Mouse (Mus musculus) liver, embryonic 15.5 days (tissue): ENCODE measurements around the gene Kin. TPM values are rescaled to one million over a fixed set of nuclear protein-coding genes. Genes with fewer than 3 reads are reported as not detected.
A peak's percentile ranks its signal among the peaks of the same experiment; 100 is the strongest.

Experiments used
- ATAC-seq: fragments of 200-750 bp; cut with Nextera tagmentation; 2 replicates; pipeline ENCODE4 v1.8.0; 2017; ENCODE audit warnings: moderate number of reproducible peaks, mild to moderate bottlenecking, moderate library complexity; ENCODE audit not compliant: insufficient read depth
- H3K27ac ChIP-seq: fragments of 300-500 bp; sonication (generic); replicated peaks from 2 replicates; pipeline ENCODE4 v1.5.1; 2015; ENCODE audit warnings: mild to moderate bottlenecking, inconsistent platforms
- H3K27me3 ChIP-seq: fragments of 300-500 bp; sonication (generic); 2 replicates; pipeline ENCODE4 v1.6.1; 2015; ENCODE audit warnings: mild to moderate bottlenecking, inconsistent platforms
- H3K36me3 ChIP-seq: fragments of 300-500 bp; sonication (generic); replicated peaks from 2 replicates; pipeline ENCODE4 v1.6.1; 2015; ENCODE audit warnings: moderate library complexity, mild to moderate bottlenecking, inconsistent platforms
- H3K4me1 ChIP-seq: fragments of 300-500 bp; sonication (generic); replicated peaks from 2 replicates; pipeline ENCODE4 v1.6.1; 2015; ENCODE audit warnings: inconsistent platforms
- H3K4me2 ChIP-seq: fragments of 300-500 bp; sonication (generic); 2 replicates; pipeline ENCODE4 v1.6.1; 2015; ENCODE audit warnings: moderate library complexity, mild to moderate bottlenecking, inconsistent platforms
- H3K4me3 ChIP-seq: fragments of 300-500 bp; sonication (generic); replicated peaks from 2 replicates; pipeline ENCODE4 v1.5.1; 2015; ENCODE audit warnings: mild to moderate bottlenecking, inconsistent platforms
- H3K9ac ChIP-seq: fragments of 300-500 bp; sonication (generic); 2 replicates; pipeline ENCODE4 v1.6.1; 2015; ENCODE audit warnings: moderate library complexity, mild to moderate bottlenecking, inconsistent platforms
- H3K9me3 ChIP-seq: fragments of 300-500 bp; sonication (generic); replicated peaks from 2 replicates; pipeline ENCODE4 v1.6.1; 2016; ENCODE audit warnings: inconsistent platforms
- WGBS: fragments of 180-500 bp; shearing (Covaris S2); methylation state at CpG from one replicate; pipeline ENCODE4 v1.1.7; 2015; ENCODE audit warnings: mixed read lengths; ENCODE audit not compliant: insufficient replicate concordance; 5-methylcytosine and 5-hydroxymethylcytosine counted together
- polyA plus RNA-seq: library from polyadenylated mRNA; unstranded; fragments of >200 nt; fragmentation: Nextera tagmentation; extraction: Ambion mirVana; gene quantifications from 2 replicates; pipeline ENCODE4 v1.2.1, GENCODE M21; 2015

Gene Kin
- 12.1 and 12.7 TPM in 2 replicates for polyA plus RNA-seq

DNA sequence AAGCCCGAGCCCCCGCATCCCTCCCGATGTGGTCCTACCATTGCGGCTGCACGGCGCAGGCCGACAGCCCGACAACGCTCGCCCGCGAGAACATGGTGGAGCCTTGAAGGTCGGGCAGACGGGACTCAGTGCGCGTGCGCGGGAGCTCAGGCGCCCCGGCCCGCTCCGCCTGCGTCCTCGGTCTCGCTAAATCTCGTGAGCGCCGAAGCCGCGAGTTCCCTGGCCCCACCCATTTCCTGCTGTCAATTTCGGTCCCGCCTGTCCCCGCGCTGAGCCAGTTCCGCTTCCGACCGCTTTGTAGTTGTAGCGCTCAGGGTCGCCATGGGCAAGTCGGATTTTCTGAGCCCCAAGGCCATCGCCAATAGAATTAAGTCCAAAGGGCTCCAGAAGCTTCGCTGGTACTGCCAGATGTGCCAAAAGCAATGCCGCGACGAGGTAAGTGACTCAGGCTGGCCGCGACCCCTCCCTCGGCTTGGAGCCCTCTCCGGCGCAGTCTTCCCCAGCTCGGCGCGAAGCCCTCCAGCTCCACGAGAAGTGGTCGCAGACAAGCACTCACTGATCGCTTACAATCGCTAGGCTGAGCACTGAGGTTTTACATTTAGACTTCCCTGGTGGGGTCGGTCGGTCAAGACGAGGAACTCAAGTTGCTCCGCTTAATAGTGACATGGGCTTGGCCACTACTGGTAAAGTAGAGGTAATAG is at the start of gene Kin, which contains the start of gene Atp5c1:
Kin (plus strand) TSS at position 284 of the 701 bp plus-strand sequence.
Atp5c1 (minus strand) TSS at position 201 of the 701 bp plus-strand sequence.
- Histone ChIP-seq H3K36me3 (peaks cover 31% of the 10 kb centered on the region; the same call in 1 of the 2 replicates), H3K27ac (peak within 1 kb of the TSS; percentile 81), H3K4me1 (peaks cover 43% of the 10 kb centered on the region), H3K27me3 (no peaks in the 10 kb centered on the region), H3K9ac (peak within 1 kb of the TSS; percentile 90), H3K4me2 (peak within 1 kb of the TSS; percentile 74), H3K4me3 (peak within 1 kb of the TSS; percentile 81), H3K9me3 (no peaks in the 10 kb centered on the region)
- WGBS, result under 1% methylated on average over 61 of the region's 61 CpGs
- peak; percentile 90 for ATAC-seq

DNA sequence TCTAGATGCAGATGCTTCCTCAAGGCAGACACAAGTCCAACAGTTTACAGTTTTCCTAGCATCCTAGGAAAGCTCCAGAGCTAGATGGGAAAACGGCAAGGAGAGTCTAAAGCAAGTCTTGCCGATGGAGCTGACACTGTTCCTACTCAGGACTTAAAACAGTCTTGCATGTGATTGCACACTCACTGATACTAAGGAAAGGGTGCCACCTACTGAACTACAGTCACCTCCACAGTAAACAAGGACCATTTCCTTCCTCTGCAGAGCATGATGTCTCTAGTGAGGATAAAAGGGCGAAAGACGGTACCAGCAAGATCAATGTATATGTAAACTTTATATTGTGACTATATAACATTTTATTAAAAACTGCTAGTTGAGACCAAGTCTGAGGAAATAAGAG is 46.7 kb upstream of the Kin start:
- Histone ChIP-seq H3K27me3 (no peaks in the 10 kb centered on the region), H3K36me3 (no peaks in the 10 kb centered on the region), H3K27ac (no peak overlapping the region), H3K4me3 (no peak overlapping the region), H3K9me3 (no peaks in the 10 kb centered on the region), H3K9ac (no peak overlapping the region), H3K4me2 (no peak overlapping the region), H3K4me1 (peaks cover 14% of the 10 kb centered on the region)
- ATAC-seq, result no peak
- WGBS, result 32% methylated on average over 4 of the region's 4 CpGs

DNA sequence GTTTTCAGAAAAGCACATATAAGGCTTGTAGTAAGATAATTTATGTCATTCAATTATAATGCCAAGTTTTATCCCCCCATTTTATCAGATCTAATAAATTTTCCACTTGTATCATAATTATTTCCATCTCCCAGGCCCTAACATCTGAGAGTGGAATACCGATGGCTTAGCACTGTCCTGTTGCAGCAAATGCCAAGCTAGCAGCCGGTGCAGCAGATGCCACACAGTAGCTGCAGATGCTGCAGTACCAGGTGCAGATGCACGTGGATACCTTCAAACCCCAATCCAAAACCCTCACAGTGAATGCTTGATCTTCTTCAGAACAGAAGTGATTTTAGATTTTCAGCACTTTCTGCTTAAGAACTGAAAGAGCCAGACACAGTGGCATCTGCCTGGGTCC is 45.4 kb upstream of the Kin start:
- 77% methylated on average over 3 of the region's 3 CpGs for WGBS
- Histone ChIP-seq H3K4me3 (no peak overlapping the region), H3K4me1 (peaks cover 14% of the 10 kb centered on the region), H3K27me3 (no peaks in the 10 kb centered on the region), H3K9ac (no peak overlapping the region), H3K9me3 (no peaks in the 10 kb centered on the region), H3K4me2 (no peak overlapping the region), H3K27ac (no peak overlapping the region), H3K36me3 (peaks cover 10% of the 10 kb centered on the region; the same call in 1 of the 2 replicates)
- ATAC-seq, result no peak

DNA sequence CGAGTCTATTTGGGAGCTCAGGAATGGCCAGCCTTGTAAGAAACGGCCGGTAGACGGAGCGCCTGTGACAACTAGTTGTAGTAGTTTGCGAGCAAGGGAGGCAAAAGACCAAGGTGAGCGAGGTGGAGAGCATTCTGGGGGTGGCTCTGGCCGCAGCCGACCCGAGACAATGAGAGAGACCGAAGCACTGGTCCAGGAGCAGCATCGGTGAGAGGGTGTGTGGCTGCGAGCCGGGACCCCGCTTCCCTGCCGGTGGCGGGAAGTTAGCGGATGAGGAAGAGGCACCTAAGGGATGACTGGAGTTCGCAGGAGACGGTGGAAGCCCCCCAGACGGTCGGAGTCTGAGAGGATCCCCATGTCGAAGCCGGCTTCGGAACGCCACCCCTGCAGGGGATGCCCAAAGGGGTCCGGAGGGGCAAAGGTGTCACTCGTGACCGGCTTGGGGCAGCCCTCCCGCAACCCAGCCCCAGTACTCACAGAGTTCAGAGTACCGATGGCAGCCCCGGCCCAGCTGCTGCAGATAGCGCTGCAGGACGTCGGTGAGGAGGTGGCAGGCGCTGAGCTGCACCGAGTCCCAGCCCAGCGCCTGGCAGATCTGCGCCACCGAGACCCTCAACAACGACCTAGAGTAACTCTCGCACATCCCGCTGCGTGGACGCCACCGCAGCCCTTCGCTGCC is 32.5 kb upstream of the Kin start:
- H3K9me3 ChIP-seq, result no peaks in the 10 kb centered on the region
- H3K4me3 ChIP-seq, result peak overlapping the region; percentile 93
- peak overlapping the region; percentile 88 for H3K9ac ChIP-seq
- peak overlapping the region; percentile 38; the same call in 1 of the 2 replicates for H3K27ac ChIP-seq
- peak; percentile 56 for ATAC-seq
- under 1% methylated on average over 47 of the region's 47 CpGs for WGBS
- H3K27me3 ChIP-seq, result no peaks in the 10 kb centered on the region
- H3K4me1 ChIP-seq, result peaks cover 21% of the 10 kb centered on the region
- H3K36me3 ChIP-seq, result no peaks in the 10 kb centered on the region
- peak overlapping the region; percentile 90 for H3K4me2 ChIP-seq

- H3K9ac ChIP-seq, result peak within 1 kb of the TSS; percentile 88
- no peaks in the 10 kb centered on the region for H3K9me3 ChIP-seq
- no peaks in the 10 kb centered on the region for H3K27me3 ChIP-seq
- peak within 1 kb of the TSS; percentile 93 for H3K4me3 ChIP-seq
- H3K36me3 ChIP-seq, result peaks cover 3% of the 10 kb centered on the region; the same call in 1 of the 2 replicates
- peak within 1 kb of the TSS; percentile 46 for H3K27ac ChIP-seq
- H3K4me1 ChIP-seq, result peaks cover 21% of the 10 kb centered on the region
- H3K4me2 ChIP-seq, result peak within 1 kb of the TSS; percentile 90
- 0% methylated on average over 36 of the region's 36 CpGs for whole genome bisulfite sequencing
- ATAC-seq, result peak; percentile 91
Measured at GRCm38 (mm10) chr2:10048461-10048860, 31.9 kb upstream of the Kin start, which contains the start of gene Taf3. TSS of gene Taf3 (minus strand) at chr2:10048596.

DNA sequence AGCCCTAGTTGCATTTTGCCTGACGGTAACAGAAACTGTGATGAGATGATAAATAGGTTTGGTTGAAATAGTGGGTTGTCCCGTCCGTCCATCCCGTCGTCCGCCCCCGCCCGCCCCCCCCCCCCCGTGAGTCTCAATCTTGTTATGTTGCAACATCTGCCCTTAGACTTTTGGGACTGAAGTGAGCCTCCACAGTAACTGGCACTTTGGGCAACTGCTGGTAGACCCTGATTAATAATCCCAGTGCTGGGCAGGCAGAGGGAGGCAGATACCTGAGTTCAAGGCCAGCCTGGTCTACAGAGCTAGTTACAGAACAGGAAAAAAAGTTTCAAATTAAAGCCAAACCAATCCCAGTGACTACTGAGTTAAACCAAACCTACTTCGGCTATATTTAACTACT is 30.9 kb upstream of the Kin start:
- 8% methylated on average over 10 of the region's 10 CpGs for WGBS
- ATAC-seq, result no peak
- H3K9ac ChIP-seq, result peak overlapping the region; percentile 88
- H3K27ac ChIP-seq, result peak overlapping the region; percentile 46; the same call in 1 of the 2 replicates
- H3K27me3 ChIP-seq, result no peaks in the 10 kb centered on the region
- H3K36me3 ChIP-seq, result peaks cover 10% of the 10 kb centered on the region
- peak overlapping the region; percentile 93 for H3K4me3 ChIP-seq
- no peaks in the 10 kb centered on the region for H3K9me3 ChIP-seq
- peaks cover 21% of the 10 kb centered on the region for H3K4me1 ChIP-seq
- H3K4me2 ChIP-seq, result peak overlapping the region; percentile 90

DNA sequence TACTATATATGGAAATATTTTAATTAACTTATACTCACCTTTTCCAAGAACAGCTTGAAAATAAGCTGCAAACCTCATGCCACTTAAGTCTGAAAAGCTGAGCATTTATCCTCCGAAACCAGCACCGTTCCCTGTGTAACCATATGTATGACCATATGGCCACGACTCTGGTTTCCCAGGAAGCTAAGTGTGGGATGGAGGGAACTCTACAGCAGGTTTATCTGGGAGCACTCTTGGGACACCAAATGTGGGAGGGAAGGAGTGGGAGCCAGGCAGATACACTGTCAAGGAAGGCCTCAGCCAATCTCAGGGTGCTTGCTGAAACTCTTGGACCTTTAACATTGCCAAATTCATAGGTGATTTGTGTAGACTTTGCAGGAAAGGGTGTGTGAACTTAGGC is 29.5 kb upstream of the Kin start:
- H3K4me3 ChIP-seq, result no peak overlapping the region
- 76% methylated on average over 3 of the region's 3 CpGs for WGBS
- peaks cover 24% of the 10 kb centered on the region for H3K36me3 ChIP-seq
- H3K4me2 ChIP-seq, result no peak overlapping the region
- no peak overlapping the region for H3K27ac ChIP-seq
- H3K9ac ChIP-seq, result no peak overlapping the region
- no peaks in the 10 kb centered on the region for H3K27me3 ChIP-seq
- no peak for ATAC-seq
- peaks cover 21% of the 10 kb centered on the region for H3K4me1 ChIP-seq
- H3K9me3 ChIP-seq, result no peaks in the 10 kb centered on the region

DNA sequence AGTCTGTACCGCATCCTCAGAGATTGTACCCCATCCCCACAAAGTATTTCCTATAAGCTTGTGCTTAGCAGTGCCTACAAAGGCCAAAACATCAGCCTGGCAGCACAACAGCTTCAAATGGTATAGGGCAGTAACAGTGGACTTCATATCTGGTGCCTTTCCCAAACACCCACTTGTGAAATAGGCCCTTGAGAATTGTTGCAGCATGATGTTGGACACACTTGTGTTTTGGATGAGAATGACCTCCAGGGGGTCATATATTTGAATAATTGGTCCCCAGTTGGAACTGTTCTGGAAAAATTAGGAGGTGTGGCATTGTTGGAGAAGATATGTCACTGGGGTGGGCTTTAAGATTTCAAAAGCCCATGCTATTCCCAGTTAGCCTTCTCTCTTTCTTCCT is 28.4 kb upstream of the Kin start:
- H3K4me1 ChIP-seq, result peaks cover 18% of the 10 kb centered on the region
- peaks cover 33% of the 10 kb centered on the region for H3K36me3 ChIP-seq
- no peaks in the 10 kb centered on the region for H3K27me3 ChIP-seq
- no peak overlapping the region for H3K4me2 ChIP-seq
- H3K9ac ChIP-seq, result no peak overlapping the region
- H3K4me3 ChIP-seq, result no peak overlapping the region
- no peak for ATAC-seq
- H3K27ac ChIP-seq, result no peak overlapping the region
- WGBS, result 79% methylated on average over 1 of the region's 1 CpGs
- H3K9me3 ChIP-seq, result no peaks in the 10 kb centered on the region

GRCm38 (mm10) chr2:10058836-10059235 is 21.6 kb upstream of the Kin start:
- Histone ChIP-seq H3K4me2 (no peak overlapping the region), H3K4me3 (no peak overlapping the region), H3K27me3 (no peaks in the 10 kb centered on the region), H3K4me1 (no peaks in the 10 kb centered on the region), H3K9me3 (no peaks in the 10 kb centered on the region), H3K9ac (no peak overlapping the region), H3K27ac (no peak overlapping the region), H3K36me3 (peaks cover 88% of the 10 kb centered on the region)
- 65% methylated on average over 5 of the region's 5 CpGs for WGBS
- ATAC-seq, result no peak

- WGBS, result 51% methylated on average over 7 of the region's 7 CpGs
- Histone ChIP-seq H3K4me2 (no peak overlapping the region), H3K27me3 (no peaks in the 10 kb centered on the region), H3K36me3 (peaks cover 52% of the 10 kb centered on the region), H3K27ac (no peak overlapping the region), H3K4me3 (no peak overlapping the region), H3K9ac (no peak overlapping the region), H3K4me1 (peaks cover 38% of the 10 kb centered on the region), H3K9me3 (no peaks in the 10 kb centered on the region)
- no peak for ATAC-seq
Measured at GRCm38 (mm10) chr2:10071751-10072150, 8.6 kb upstream of the Kin start.

GRCm38 (mm10) chr2:10074470-10074869 is 5.9 kb upstream of the Kin start:
- Histone ChIP-seq H3K4me1 (peaks cover 57% of the 10 kb centered on the region), H3K36me3 (peaks cover 38% of the 10 kb centered on the region), H3K27ac (no peak overlapping the region), H3K9ac (no peak overlapping the region), H3K9me3 (no peaks in the 10 kb centered on the region), H3K4me3 (no peak overlapping the region), H3K27me3 (no peaks in the 10 kb centered on the region), H3K4me2 (no peak overlapping the region)
- 59% methylated on average over 7 of the region's 7 CpGs for WGBS
- no peak for ATAC-seq
